Mouse (Mus musculus): Measurements from ENCODE around the gene Sobp. TPM values are rescaled to one million over a fixed set of nuclear protein-coding genes. Genes with fewer than 3 reads are reported as not detected.
A peak's percentile ranks its signal among the peaks of the same experiment; 100 is the strongest.

The Sobp gene
- 15.1 and 16.2 TPM in 2 replicates for polyA plus RNA-seq (2015; fragmentation: Nextera tagmentation; extraction: Ambion mirVana)

DNA sequence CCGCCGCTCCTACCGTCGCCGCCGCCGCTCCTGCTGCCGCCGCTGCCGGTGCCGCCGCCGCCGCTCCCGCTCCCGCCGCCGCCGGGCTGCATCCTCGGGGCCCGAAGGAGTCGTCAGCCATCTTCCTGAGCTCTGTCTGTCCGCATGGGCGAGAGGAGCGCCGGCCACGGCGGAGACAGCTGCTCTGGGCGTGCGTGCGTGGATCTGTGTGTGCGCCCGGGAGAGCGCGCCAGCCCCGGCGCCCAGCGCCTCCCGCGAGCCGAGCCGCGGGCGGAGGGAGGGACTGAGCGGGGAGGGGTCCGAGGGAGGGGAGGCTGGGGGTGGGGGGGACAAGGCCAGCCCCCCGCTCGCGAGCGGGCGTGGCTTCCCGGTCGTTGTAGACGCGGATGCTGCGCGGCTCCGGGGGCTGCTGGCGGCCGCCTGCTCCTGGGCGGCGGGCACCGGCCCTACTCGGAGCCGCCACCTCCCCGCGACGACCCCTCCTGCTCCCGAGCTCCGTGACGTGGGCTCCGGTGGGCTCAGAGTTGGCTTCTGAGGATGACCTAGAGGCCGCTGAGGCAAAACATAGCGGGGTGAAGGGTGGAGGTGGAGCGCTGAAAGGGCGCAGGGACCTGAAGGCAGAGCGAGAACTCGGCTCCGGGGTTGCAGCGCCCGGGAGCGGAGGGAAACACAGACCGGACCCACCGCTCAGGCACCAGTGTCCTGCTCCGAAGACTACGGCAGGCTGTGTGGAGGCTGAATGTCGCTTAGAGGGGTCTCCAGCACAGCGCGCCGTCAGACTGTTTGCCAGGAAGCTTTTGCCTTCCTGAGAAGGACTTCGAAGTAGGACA is at the start of gene Sobp, which contains the start of gene 9030612E09Rik:
Gene Sobp (minus strand): TSS at position 205 of the 830 bp plus-strand sequence.
Gene 9030612E09Rik (plus strand): TSS at position 379 of the 830 bp plus-strand sequence.
- Histone ChIP-seq H3K27ac (replicated peaks) (peak within 1 kb of the TSS; percentile 98), H3K4me2 (replicated peaks) (peak within 1 kb of the TSS; percentile 75), H3K27me3 (no peaks in the 10 kb centered on the region), H3K4me1 (peaks cover 42% of the 10 kb centered on the region), H3K9me3 (no peaks in the 10 kb centered on the region), H3K36me3 (no peaks in the 10 kb centered on the region), H3K9ac (replicated peaks) (peak within 1 kb of the TSS; percentile 94), H3K4me3 (peak within 1 kb of the TSS; percentile 77)
- 0% methylated on average over 46 of the region's 91 CpGs for WGBS
- peak; percentile 90 for ATAC-seq (replicated peaks)

DNA sequence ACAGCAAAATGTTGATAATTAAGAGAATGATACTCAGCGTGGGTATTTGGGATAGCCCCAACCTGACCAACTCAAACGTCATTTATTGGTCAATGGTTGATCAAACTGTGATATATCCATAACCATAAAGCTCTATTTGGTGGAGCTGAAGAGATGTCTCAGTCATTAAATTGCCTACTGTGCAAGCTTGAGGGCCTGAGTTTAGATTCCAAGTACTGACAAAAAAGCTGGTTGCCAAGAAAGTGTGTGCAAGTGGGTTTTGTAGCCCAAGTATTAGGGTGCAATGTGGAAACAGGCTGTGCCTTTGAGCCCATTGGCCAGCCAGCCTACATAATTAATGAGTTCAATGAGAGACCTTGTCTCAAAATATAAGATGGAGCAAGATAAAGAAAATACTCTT is 49.1 kb upstream of the Sobp start:
- H3K27ac ChIP-seq (replicated peaks) = no peak overlapping the region
- no peaks in the 10 kb centered on the region for H3K9me3 ChIP-seq
- H3K27me3 ChIP-seq = no peaks in the 10 kb centered on the region
- H3K36me3 ChIP-seq = no peaks in the 10 kb centered on the region
- H3K4me1 ChIP-seq = peaks cover 17% of the 10 kb centered on the region
- H3K4me3 ChIP-seq = no peak overlapping the region
- WGBS = 93% methylated on average over 2 of the region's 2 CpGs
- ATAC-seq (replicated peaks) = no peak
- H3K9ac ChIP-seq (replicated peaks) = no peak overlapping the region
- no peak overlapping the region for H3K4me2 ChIP-seq (replicated peaks)

DNA sequence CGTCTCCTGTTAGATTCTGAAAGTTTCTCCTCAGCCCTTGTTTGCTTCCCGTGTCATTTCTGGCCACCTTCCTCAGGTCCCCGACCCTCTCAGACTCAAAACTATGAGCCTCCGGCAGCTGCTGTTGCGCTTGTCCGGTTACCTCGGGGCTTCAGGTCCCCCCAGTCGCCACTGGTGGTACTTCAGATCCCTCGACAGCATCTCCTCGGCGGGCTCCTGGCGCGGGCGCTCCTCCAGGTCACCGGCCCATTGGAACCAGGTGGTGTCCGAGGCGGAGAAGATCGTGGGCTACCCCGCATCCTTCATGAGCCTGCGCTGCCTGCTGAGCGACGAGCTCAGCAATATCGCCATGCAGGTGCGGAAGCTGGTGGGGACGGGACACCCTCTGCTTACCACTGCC is 47.3 kb upstream of the Sobp start:
- H3K4me2 ChIP-seq (replicated peaks) = peak overlapping the region; percentile 99
- H3K27ac ChIP-seq (replicated peaks) = peak overlapping the region; percentile 86
- H3K9me3 ChIP-seq = no peaks in the 10 kb centered on the region
- H3K9ac ChIP-seq (replicated peaks) = peak overlapping the region; percentile 98
- WGBS = under 1% methylated on average over 25 of the region's 25 CpGs
- H3K27me3 ChIP-seq = no peaks in the 10 kb centered on the region
- H3K4me1 ChIP-seq = peaks cover 17% of the 10 kb centered on the region
- H3K36me3 ChIP-seq = no peaks in the 10 kb centered on the region
- peak overlapping the region; percentile 73 for H3K4me3 ChIP-seq
- ATAC-seq (replicated peaks) = peak; percentile 59; the same call in 1 of the 2 replicates

DNA sequence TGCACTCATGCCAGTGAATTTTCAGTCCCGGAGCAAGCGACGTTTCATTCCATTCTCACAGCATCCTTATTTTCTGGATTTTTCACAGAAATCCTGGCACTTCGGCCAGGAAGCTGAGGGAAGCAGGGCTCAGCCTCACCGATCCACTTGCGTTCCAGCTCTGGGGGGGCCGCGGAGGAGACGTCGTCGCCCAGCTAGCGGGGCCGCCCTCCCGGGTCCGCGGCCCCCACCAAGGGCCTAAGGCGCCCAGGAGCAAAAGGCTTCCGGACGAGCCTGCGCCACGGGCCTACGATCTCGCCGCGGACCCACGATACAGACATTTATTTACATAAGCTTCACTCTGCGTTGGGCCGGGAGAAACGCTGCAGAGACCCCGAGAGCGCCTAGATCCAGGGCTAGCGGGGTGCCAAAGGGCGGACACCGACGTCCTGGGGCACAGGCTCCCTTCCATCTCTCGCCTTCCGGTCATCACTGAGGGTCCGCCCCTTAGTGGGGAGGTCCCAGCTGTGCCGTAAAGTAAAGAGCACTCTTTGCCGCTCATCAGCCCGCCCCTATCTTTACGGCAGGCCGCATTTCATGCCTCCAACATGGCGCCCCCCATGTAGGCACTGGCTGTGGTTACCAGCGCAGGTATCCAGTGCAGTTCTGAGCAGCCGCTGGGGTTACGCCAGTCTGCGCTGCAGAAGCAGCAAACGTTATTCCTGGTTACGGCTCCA is 46.7 kb upstream of the Sobp start, which contains the start of gene Pdss2:
Gene Pdss2 (plus strand): TSS at position 577 of the 716 bp plus-strand sequence.
- ATAC-seq (replicated peaks) = peak; percentile 98
- Histone ChIP-seq H3K4me3 (peak within 1 kb of the TSS; percentile 73), H3K27ac (replicated peaks) (peak within 1 kb of the TSS; percentile 86), H3K4me2 (replicated peaks) (peak within 1 kb of the TSS; percentile 99), H3K9me3 (no peaks in the 10 kb centered on the region), H3K4me1 (peaks cover 17% of the 10 kb centered on the region), H3K36me3 (no peaks in the 10 kb centered on the region), H3K9ac (replicated peaks) (peak within 1 kb of the TSS; percentile 98), H3K27me3 (no peaks in the 10 kb centered on the region)
- under 1% methylated on average over 50 of the region's 50 CpGs for WGBS

DNA sequence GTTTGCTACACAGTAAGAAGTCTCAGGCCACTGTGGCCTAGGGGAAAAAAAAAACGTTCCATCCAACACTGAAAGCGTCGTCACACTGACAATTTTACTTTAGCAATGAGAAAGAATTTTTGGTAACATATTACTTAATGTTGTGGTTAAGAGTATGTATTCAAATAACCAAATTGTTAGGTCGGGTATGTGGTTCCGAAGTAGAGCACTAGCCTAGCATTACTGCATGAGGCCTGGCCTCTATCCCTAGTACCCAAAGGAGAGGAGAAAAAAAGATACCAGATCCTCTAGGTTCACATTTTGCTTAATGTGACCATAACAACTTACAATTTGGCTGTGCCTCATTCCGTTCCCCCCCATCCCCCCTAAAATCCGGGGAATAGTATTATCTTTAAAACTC is 46.1 kb upstream of the Sobp start:
- WGBS = 20% methylated on average over 7 of the region's 7 CpGs
- peak overlapping the region; percentile 99 for H3K4me2 ChIP-seq (replicated peaks)
- H3K9ac ChIP-seq (replicated peaks) = peak overlapping the region; percentile 98
- H3K27ac ChIP-seq (replicated peaks) = peak overlapping the region; percentile 86
- H3K27me3 ChIP-seq = no peaks in the 10 kb centered on the region
- H3K4me1 ChIP-seq = peaks cover 17% of the 10 kb centered on the region
- ATAC-seq (replicated peaks) = 0 out of 2 replicates have a peak, but pooled peaks have one; percentile 5
- no peaks in the 10 kb centered on the region for H3K36me3 ChIP-seq
- H3K4me3 ChIP-seq = peak overlapping the region; percentile 73
- no peaks in the 10 kb centered on the region for H3K9me3 ChIP-seq

DNA sequence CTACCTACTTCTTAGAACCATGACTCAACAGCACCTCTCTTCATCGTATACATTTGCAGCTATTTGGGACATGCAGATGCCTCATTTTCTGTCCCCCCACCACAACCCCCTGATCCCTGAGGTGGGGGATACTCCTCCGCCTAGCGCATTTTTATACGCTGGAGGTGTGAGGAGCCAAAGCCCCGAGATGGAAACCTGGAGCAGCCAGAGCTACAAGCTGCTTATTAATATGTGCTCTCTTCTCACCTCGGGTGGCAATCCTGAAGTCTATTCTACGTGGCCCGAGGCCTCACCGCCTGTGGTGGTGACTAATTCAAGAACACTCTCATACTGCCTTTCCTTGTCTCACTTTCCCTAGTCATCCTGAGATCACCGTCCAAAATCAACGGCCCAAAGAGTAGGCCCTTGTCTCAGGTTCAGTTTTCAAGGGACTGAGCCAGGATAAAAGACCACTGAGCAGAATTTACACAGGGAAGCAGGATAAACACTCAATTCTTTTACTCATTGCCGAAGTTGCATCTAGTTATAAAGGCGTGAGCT is 43.1 kb upstream of the Sobp start:
- Histone ChIP-seq H3K9ac (replicated peaks) (no peak overlapping the region), H3K36me3 (no peaks in the 10 kb centered on the region), H3K9me3 (no peaks in the 10 kb centered on the region), H3K4me2 (replicated peaks) (no peak overlapping the region), H3K4me1 (peaks cover 17% of the 10 kb centered on the region), H3K27ac (replicated peaks) (no peak overlapping the region), H3K27me3 (no peaks in the 10 kb centered on the region), H3K4me3 (no peak overlapping the region)
- ATAC-seq (replicated peaks) = no peak
- WGBS = 92% methylated on average over 13 of the region's 13 CpGs

DNA sequence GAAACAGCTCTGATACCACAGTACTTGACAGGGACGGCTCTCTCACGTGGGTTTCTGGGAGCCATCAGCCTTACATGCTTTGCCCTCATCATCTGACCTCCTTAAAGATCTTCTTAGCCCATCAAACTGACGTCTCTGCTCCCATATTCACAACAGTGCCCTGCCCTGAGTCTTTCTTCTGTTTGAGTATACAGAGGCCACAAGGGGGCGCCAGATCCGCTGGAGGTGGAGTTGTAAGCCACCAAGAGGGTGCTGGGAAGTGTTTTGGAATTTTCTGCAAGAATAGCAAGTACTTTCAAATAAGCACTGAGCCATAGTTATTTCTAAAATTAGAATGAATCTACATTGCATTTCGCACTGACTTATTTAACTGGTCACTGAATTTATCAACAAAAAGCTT is 37.5 kb upstream of the Sobp start:
- no peak overlapping the region for H3K9ac ChIP-seq (replicated peaks)
- ATAC-seq (replicated peaks) = no peak
- H3K4me3 ChIP-seq = no peak overlapping the region
- H3K27me3 ChIP-seq = no peaks in the 10 kb centered on the region
- H3K27ac ChIP-seq (replicated peaks) = no peak overlapping the region
- H3K9me3 ChIP-seq = peaks cover 5% of the 10 kb centered on the region
- no peak overlapping the region for H3K4me2 ChIP-seq (replicated peaks)
- no peaks in the 10 kb centered on the region for H3K4me1 ChIP-seq
- WGBS = 34% methylated on average over 6 of the region's 6 CpGs
- no peaks in the 10 kb centered on the region for H3K36me3 ChIP-seq

DNA sequence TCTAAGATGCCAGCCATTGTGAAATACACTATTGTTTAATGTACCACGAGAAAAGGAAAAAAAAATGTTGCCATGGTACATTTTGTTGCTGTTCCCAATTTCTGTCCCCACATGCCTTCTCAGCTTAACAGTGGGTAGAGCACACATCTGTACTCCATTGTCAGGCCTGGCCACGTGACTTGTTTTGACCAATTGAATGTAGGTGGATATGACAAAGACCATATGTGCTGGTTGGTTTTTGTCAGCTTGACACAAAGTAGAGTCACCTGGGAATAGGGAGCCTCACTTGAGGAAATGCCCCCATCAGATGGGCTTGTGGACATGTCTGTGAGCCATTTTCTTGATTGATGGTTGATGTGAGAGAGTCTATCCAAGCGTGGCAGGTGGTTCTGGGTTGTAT is 29.5 kb upstream of the Sobp start:
- no peak for ATAC-seq (replicated peaks)
- no peaks in the 10 kb centered on the region for H3K27me3 ChIP-seq
- peaks cover under 1% of the 10 kb centered on the region; the same call in 1 of the 2 replicates for H3K9me3 ChIP-seq
- 83% methylated on average over 3 of the region's 3 CpGs for WGBS
- no peak overlapping the region for H3K4me3 ChIP-seq
- no peak overlapping the region for H3K27ac ChIP-seq (replicated peaks)
- no peaks in the 10 kb centered on the region for H3K36me3 ChIP-seq
- H3K9ac ChIP-seq (replicated peaks) = no peak overlapping the region
- no peak overlapping the region for H3K4me2 ChIP-seq (replicated peaks)
- H3K4me1 ChIP-seq = no peaks in the 10 kb centered on the region

DNA sequence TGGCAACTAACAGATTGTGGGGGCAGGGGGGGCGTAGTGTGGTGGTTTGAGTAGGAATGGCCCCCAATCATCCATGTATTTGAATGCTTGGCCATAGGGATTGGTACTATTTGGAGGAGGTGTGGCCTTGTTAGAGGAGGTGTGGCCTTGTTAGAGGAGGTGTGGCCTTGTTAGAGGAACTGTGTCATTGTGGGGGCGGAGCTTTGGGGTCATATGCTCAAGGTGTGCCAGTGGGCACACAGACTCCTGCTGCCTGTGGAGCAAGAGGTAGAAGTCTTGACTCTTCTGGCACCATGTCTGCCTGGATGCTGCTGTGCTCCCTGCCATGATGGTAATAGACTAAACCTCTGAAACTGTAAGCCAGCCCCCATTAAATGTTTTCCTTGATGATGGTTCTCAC is 25.9 kb upstream of the Sobp start:
- no peaks in the 10 kb centered on the region for H3K36me3 ChIP-seq
- H3K4me1 ChIP-seq = no peaks in the 10 kb centered on the region
- no peak for ATAC-seq (replicated peaks)
- H3K9ac ChIP-seq (replicated peaks) = no peak overlapping the region
- H3K4me2 ChIP-seq (replicated peaks) = no peak overlapping the region
- no peaks in the 10 kb centered on the region for H3K9me3 ChIP-seq
- H3K4me3 ChIP-seq = no peak overlapping the region
- WGBS = 96% methylated on average over 2 of the region's 2 CpGs
- no peaks in the 10 kb centered on the region for H3K27me3 ChIP-seq
- no peak overlapping the region for H3K27ac ChIP-seq (replicated peaks)

DNA sequence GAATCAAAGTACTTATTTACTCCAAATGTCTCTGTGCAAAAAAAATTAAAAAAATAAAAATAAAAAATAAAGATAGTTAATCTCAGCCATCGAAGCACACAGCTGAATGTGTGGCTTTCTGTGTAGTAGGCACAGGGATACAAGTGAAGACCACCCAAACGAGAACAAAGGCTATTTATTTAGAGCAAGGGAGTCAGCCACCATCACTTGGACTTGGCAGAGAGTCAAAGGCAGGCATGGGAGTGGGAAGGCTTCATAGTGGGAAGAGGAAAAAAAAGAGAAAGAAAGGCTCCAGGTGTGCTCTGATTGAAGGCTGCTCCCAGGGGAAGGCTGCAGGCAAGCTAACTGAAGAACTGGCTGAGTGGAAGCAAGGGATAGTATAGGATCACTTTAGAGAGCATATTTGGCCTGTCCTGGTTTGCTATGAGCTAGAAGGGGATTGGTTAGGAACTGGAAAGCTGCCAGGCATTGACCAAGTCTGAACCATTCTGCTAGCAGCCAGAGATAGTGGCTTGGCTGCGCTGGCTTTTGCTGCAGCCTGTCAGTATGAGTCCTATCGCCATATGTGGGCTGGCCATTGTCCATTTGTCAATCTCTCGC is 6.1 kb upstream of the Sobp start:
- no peaks in the 10 kb centered on the region for H3K36me3 ChIP-seq
- H3K9me3 ChIP-seq = no peaks in the 10 kb centered on the region
- H3K9ac ChIP-seq (replicated peaks) = no peak overlapping the region
- H3K27me3 ChIP-seq = no peaks in the 10 kb centered on the region
- peaks cover 16% of the 10 kb centered on the region for H3K4me1 ChIP-seq
- 0 out of 2 replicates have a peak overlapping the region, but pooled peaks have one; percentile 27 for H3K27ac ChIP-seq (replicated peaks)
- WGBS = 35% methylated on average over 5 of the region's 5 CpGs
- no peak overlapping the region for H3K4me2 ChIP-seq (replicated peaks)
- H3K4me3 ChIP-seq = no peak overlapping the region
- ATAC-seq (replicated peaks) = peak; percentile 58

DNA sequence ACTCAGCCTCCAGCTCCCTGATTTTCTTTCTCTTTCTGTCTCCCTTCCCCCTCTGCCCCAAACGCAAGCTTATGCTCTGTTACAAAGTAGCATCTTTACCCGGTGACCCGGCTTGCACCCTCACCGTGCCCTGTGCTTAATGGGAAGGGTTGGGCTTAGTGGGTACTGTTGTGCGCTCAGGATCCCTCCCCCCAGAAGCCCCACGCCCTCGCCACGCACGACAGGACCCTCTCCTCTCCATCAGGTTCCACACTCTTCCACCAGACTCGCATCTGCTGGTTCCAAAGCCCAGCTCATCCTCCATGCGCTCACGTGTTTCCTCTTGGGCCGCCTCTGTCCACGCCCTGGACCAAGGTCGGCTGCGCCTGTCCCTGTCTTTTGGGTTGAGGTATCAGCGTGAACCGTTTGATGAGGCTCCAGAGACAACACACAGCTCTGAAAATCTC is 849 bp upstream of the Sobp start:
- peak overlapping the region; percentile 94 for H3K9ac ChIP-seq (replicated peaks)
- under 1% methylated on average over 18 of the region's 18 CpGs for WGBS
- peak overlapping the region; percentile 75 for H3K4me2 ChIP-seq (replicated peaks)
- no peaks in the 10 kb centered on the region for H3K27me3 ChIP-seq
- H3K27ac ChIP-seq (replicated peaks) = peak overlapping the region; percentile 98
- H3K9me3 ChIP-seq = no peaks in the 10 kb centered on the region
- H3K4me1 ChIP-seq = peaks cover 38% of the 10 kb centered on the region
- no peaks in the 10 kb centered on the region for H3K36me3 ChIP-seq
- H3K4me3 ChIP-seq = peak overlapping the region; percentile 77
- peak; percentile 36 for ATAC-seq (replicated peaks)

All from forebrain, embryonic 15.5 days (tissue).